Mouse (Mus musculus) left cerebral cortex, postnatal 25 days (tissue): ENCODE measurements at regions not wholly inside any gene's neighbourhood (a gene's known extent, or its start where the extent isn't known, plus 50 kb on each side); places are given as distances from the start of the nearest gene placed in this dataset.

Experiments
- DNase-seq, 2 experiments: peaks; one replicate each; pipeline ENCODE4 v3.0.0; 2022; ENCODE audit warnings: low spot score in 2 of 2, mixed read lengths in 1 of 2
- intact Hi-C: fragments of 180-260 bp; cut with DNase I; formaldehyde crosslinking; loops from one replicate; pipeline ENCODE4 v1.15.1; 2025

- no peak for DNase-seq
- intact Hi-C loops = no loop called here
Observed at GRCm38 (mm10) chr2:123458034-123458677, 631.6 kb upstream of the Sema6d start.

DNA sequence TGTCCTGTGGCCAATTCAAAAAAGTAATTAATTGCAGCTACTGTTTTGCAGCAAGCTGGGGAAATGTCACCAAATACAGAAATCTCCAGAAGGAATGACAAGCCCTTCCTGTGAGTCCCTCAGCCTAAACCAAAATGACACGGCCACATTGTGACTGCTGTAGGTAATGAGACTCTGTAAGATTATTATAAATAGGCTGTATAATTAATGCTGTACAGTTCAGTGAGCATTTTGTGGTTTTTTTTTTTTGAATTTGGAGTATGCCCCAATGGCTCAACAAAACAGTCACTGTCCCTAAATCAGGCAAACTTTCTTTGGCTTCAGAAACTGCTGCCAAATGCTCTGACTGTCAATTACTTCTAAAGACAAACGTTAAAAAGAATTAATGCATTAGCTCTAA lies 615.9 kb upstream of the Sema6d start:
- DNase-seq = no peak
- intact Hi-C loops = no loop called here

- peak in 1 of 2 experiments; percentile 61 for DNase-seq
- intact Hi-C loops = no loop called here
Observed at GRCm38 (mm10) chr2:123486681-123487080, 603.1 kb upstream of the Sema6d start.

DNA sequence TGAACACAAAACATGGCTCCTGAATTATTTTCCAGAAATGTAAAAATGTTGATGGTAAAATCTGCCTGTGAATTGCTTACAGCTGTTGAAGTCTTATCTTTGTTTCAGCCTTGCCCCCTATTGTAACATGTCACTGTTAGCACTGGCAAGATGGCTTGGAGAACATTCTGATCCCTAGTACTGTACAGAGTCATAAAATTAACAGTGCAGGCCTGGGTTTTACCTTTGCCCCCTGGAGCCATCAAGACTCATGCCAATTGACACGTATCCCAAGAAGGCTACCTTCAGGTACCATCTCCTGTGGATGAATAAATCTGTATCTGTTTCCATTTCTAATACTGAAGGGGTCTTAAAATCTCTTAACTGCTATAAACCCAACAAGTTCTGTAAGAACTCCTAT lies 583.6 kb upstream of the Sema6d start:
- intact Hi-C loops = no loop called here
- no peak for DNase-seq

GRCm38 (mm10) chr2:123507095-123507494 lies 582.7 kb upstream of the Sema6d start:
- DNase-seq = no peak
- intact Hi-C loops = no loop called here

GRCm38 (mm10) chr2:123528915-123529314 lies 560.9 kb upstream of the Sema6d start:
- peak in 1 of 2 experiments; percentile 7 for DNase-seq
- intact Hi-C loops = no loop called here

DNA sequence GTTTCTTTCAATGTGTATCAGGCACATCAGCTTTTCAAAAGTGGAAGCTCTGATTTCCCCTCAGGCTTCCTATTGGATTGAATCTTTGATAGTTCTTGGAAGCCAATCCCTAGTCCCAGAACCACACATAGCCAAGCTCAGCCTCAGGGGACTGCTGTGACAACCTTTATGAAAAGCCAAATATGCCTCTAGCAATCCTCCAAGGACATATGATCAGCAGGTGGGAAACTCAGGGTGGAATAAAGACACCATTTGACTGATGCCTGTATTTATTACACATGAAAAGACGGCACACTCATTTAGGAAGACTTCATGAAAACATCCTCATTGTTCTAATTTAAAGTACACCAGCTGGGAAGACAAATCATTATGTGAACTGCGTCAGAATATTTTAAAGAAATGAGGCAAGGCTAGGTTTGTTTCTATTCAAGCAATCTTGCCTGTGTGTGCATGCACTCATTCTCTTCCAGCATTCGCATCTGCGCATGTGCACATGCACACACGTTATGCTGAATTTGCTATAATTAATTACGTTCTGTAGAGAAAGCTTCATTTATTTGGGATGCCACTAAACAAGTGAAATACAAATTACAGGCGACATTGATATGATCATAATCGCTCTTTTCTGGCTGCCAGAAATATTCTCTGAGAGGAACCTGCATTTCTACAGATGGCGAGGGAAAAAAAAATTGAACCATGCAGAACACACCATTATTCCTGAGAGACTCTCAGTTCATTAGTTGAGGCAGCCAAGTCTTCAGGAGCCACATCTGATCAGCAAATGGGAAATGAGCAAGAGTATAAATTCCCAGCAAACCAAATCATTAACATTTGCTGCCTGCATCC lies 556.6 kb upstream of the Sema6d start:
- peak; percentile 29 to 31 for DNase-seq
- intact Hi-C loops = no loop called here

GRCm38 (mm10) chr2:123551249-123551850 lies 538.4 kb upstream of the Sema6d start:
- intact Hi-C loops = no loop called here
- no peak for DNase-seq

- intact Hi-C loops = no loop called here
- no peak for DNase-seq
Observed at GRCm38 (mm10) chr2:123558123-123558650, 531.6 kb upstream of the Sema6d start.
